Comparison of ENCODE assay signal across 10 mouse cellular contexts in the genomic region with DNA sequence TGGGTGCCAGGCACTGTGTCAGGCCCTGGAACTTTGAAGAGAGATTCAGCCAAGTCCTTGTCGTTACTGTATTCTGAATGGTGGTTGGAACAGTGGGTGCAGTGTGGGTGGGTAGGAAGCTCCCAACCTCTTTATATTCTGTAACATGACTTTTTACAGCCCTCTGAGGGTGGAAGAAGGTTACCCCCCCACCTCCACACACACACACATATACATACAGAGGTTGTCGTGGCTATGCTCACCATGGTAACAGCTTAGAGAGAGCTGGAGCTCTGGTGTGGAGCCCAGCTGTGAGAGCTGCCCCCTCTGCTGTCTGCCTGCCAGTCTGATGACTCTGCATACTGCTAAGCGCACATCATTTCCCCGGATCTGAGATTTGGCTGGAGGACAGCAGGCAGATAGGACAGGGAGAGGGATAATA. TPM values are rescaled to one million over a fixed set of nuclear protein-coding genes. Genes with fewer than 3 reads are reported as not detected.
A peak's percentile ranks its signal among the peaks of the same experiment; 100 is the strongest.
DNase-seq lines count a peak whose midpoint lies in the region; ATAC-seq and TF ChIP-seq lines count a peak whose summit lies in the region.
"Had no signal": no experiment of that assay in that cellular context is flagged by ENCODE, and none has a peak within 500 bp of the region (broad histone marks: within the 10 kb centered on the region; RNA-seq: fewer than 3 reads in every experiment).

No protein-coding gene starts in this region.

- no peaks in the 10 kb centered on the region for H3K27me3 ChIP-seq in embryonic facial prominence, embryonic 14.5 days (replicated peaks; ENCODE audit: control insufficient read depth, insufficient read depth, low read length)
- no peaks in the 10 kb centered on the region for H3K27me3 ChIP-seq in neural tube, embryonic 15.5 days (replicated peaks)
- H3K27me3 ChIP-seq in liver, embryonic 12.5 days (replicated peaks) = no peaks in the 10 kb centered on the region
- H3K27me3 ChIP-seq in kidney, adult 2 months (replicated peaks; ENCODE audit: control insufficient read depth, insufficient read depth, low read length) = no peaks in the 10 kb centered on the region

- no peak overlapping the region for H3K27ac ChIP-seq in embryonic facial prominence, embryonic 14.5 days (replicated peaks; ENCODE audit: low read depth, low read length)
- 0 out of 2 replicates have a peak overlapping the region, but pooled peaks have one; percentile 28 for H3K27ac ChIP-seq in neural tube, embryonic 15.5 days (replicated peaks)
- no peak overlapping the region for H3K27ac ChIP-seq in liver, embryonic 12.5 days
- H3K27ac ChIP-seq in kidney, adult 2 months (ENCODE audit: insufficient read depth, low read depth, low read length) = no peak overlapping the region

- no peak overlapping the region for H3K9ac ChIP-seq in embryonic facial prominence, embryonic 14.5 days (ENCODE audit: low read depth, low read length)
- no peak overlapping the region for H3K9ac ChIP-seq in neural tube, embryonic 15.5 days (replicated peaks)
- no peak overlapping the region for H3K9ac ChIP-seq in liver, embryonic 12.5 days

- no peaks in the 10 kb centered on the region for H3K36me3 ChIP-seq in embryonic facial prominence, embryonic 14.5 days (ENCODE audit: control insufficient read depth, insufficient read depth, low read length)
- no peaks in the 10 kb centered on the region for H3K36me3 ChIP-seq in neural tube, embryonic 15.5 days
- no peaks in the 10 kb centered on the region for H3K36me3 ChIP-seq in liver, embryonic 12.5 days
- H3K36me3 ChIP-seq in kidney, adult 2 months (ENCODE audit: control insufficient read depth, insufficient read depth, low read length) = no peaks in the 10 kb centered on the region
- H3K36me3 ChIP-seq: G1E had no signal

- no peak overlapping the region for H3K4me2 ChIP-seq in embryonic facial prominence, embryonic 14.5 days (ENCODE audit: low read depth, low read length)
- H3K4me2 ChIP-seq in neural tube, embryonic 15.5 days = no peak overlapping the region
- H3K4me2 ChIP-seq in liver, embryonic 12.5 days = no peak overlapping the region

- no peak for TF ChIP-seq CTCF in kidney, adult 2 months (conservative IDR thresholded peaks at IDR 0.05; ENCODE audit: insufficient read depth, insufficient read length, low read depth, low read length)

- H3K4me1 ChIP-seq in embryonic facial prominence, embryonic 14.5 days (ENCODE audit: control insufficient read depth, insufficient read depth, low read length) = no peaks in the 10 kb centered on the region
- H3K4me1 ChIP-seq in neural tube, embryonic 15.5 days = peaks cover 6% of the 10 kb centered on the region; the same call in 1 of the 2 replicates
- H3K4me1 ChIP-seq in liver, embryonic 12.5 days = no peaks in the 10 kb centered on the region
- H3K4me1 ChIP-seq in kidney, adult 2 months (ENCODE audit: control insufficient read depth, insufficient read depth, low read length) = no peaks in the 10 kb centered on the region

- WGBS in embryonic facial prominence, embryonic 14.5 days = 61% methylated on average over 4 of the region's 4 CpGs
- WGBS in neural tube, embryonic 15.5 days = 27% methylated on average over 4 of the region's 4 CpGs
- WGBS in liver, embryonic 12.5 days (ENCODE audit: insufficient replicate concordance) = 45% methylated on average over 4 of the region's 4 CpGs
- WGBS in kidney, adult 2 months = 57% methylated on average over 4 of the region's 4 CpGs

- peak; percentile 44; the same call in 1 of the 2 replicates for ATAC-seq in embryonic facial prominence, embryonic 14.5 days (ENCODE audit: low read depth)
- ATAC-seq in neural tube, embryonic 15.5 days (ENCODE audit: low FRiP score) = peak; percentile 83
- no peak for ATAC-seq in liver, embryonic 12.5 days

- no peak overlapping the region for H3K4me3 ChIP-seq in embryonic facial prominence, embryonic 14.5 days (ENCODE audit: low read depth, low read length)
- H3K4me3 ChIP-seq in neural tube, embryonic 15.5 days (replicated peaks) = no peak overlapping the region
- H3K4me3 ChIP-seq in liver, embryonic 12.5 days = no peak overlapping the region
- H3K4me3 ChIP-seq in kidney, adult 2 months (ENCODE audit: insufficient read depth, low read depth, low read length) = no peak overlapping the region

- TF ChIP-seq POLR2A in kidney, adult 2 months (IDR thresholded peaks at IDR 0.05; ENCODE audit: low read depth, low read length) = no peak

- DNase-seq in embryonic facial prominence, embryonic 14.5 days (ENCODE audit: low spot score) = no peak
- peak; percentile 48 to 75 for DNase-seq in frontal cortex, postnatal 10 days (ENCODE audit: low spot score in 2 of 2)
- DNase-seq in left cerebral cortex, adult 18-20 months (ENCODE audit: low spot score in 2 of 2) = peak; percentile 62 to 74
- DNase-seq in thymus, postnatal 36 days = no peak
- DNase-seq in kidney, adult 2 months = no peak
- DNase-seq in heart, adult 8-10 months (ENCODE audit: low spot score) = no peak

- no peaks in the 10 kb centered on the region for H3K9me3 ChIP-seq in embryonic facial prominence, embryonic 14.5 days (ENCODE audit: control insufficient read depth, low read length)
- no peaks in the 10 kb centered on the region for H3K9me3 ChIP-seq in neural tube, embryonic 15.5 days (replicated peaks)
- no peaks in the 10 kb centered on the region for H3K9me3 ChIP-seq in liver, embryonic 12.5 days (replicated peaks)

RNA-seq across cellular contexts. Expression of gene Ppp4r4, which starts 18.6 kb away (rescaled TPM):
- 1.2 and 1.5 TPM in 2 replicates for polyA plus RNA-seq in embryonic facial prominence, embryonic 14.5 days (2014; fragmentation: Nextera tagmentation; extraction: Ambion mirVana)
- total RNA-seq in left cerebral cortex, adult 18-20 months (2021) = 10 to 100 TPM; 26.7 to 28.5 TPM
- 2.8 and 3.2 TPM in 2 replicates for polyA plus RNA-seq in neural tube, embryonic 15.5 days (2015; fragmentation: Nextera tagmentation; extraction: Ambion mirVana)
- 1.8 and 2.3 TPM in 2 replicates for polyA plus RNA-seq in liver, embryonic 12.5 days (2016; fragmentation: Nextera tagmentation; extraction: Ambion mirVana)
- polyA plus RNA-seq in kidney, adult 2 months (2012; rRNA removed) = 0.99 and 1.0 TPM in 2 replicates
- total RNA-seq in heart, adult 8-10 months (2022) = 1 to 10 TPM in 1 of 4 experiments, under 1 TPM in 3; 0.22 to 1.6 (median 0.35) TPM
- polyA plus RNA-seq: G1E had no signal

RNA-seq across cellular contexts. Expression of gene Ifi27l2b, which starts 56.4 kb away (rescaled TPM):
- not detected in 2 replicates for polyA plus RNA-seq in embryonic facial prominence, embryonic 14.5 days (2014; fragmentation: Nextera tagmentation; extraction: Ambion mirVana)
- total RNA-seq in left cerebral cortex, adult 18-20 months (2021) = not detected
- 0.88 TPM in 1 of 2 replicates, not detected in the other for polyA plus RNA-seq in neural tube, embryonic 15.5 days (2015; fragmentation: Nextera tagmentation; extraction: Ambion mirVana)
- not detected in 2 replicates for polyA plus RNA-seq in liver, embryonic 12.5 days (2016; fragmentation: Nextera tagmentation; extraction: Ambion mirVana)
- 0.08 and 0.19 TPM in 2 replicates for polyA plus RNA-seq in kidney, adult 2 months (2012; rRNA removed)
- total RNA-seq in heart, adult 8-10 months (2022) = not detected
- total RNA-seq: hematopoietic stem cell, adult 5-6 weeks had no signal
- polyA plus RNA-seq: G1E had no signal

Comparison
In these comparisons a context has a peak if more than half of its experiments do, and no peak if none do; other contexts are left out.
1. DNase-seq: peak in frontal cortex, postnatal 10 days (2 of 2) and left cerebral cortex, adult 18-20 months (2 of 2); none in embryonic facial prominence, embryonic 14.5 days (single experiment), thymus, postnatal 36 days (0 of 2), kidney, adult 2 months (single experiment) and heart, adult 8-10 months (single experiment).